Mouse (Mus musculus) cerebellum, adult 2 months (tissue): ENCODE results near the gene Traip.

ENCODE experiments used
- CTCF ChIP-seq: fragments of 200-500 bp; IDR thresholded peaks from 2 replicates; pipeline ENCODE4 v1.5.1; 2011; ENCODE audit warnings: low read depth, mild to moderate bottlenecking, control low read depth, low read length, moderate library complexity, borderline replicate concordance; ENCODE audit not compliant: insufficient read depth
- POLR2A ChIP-seq: fragments of 200-500 bp; IDR thresholded peaks from 2 replicates; pipeline ENCODE4 v1.6.1; 2011; ENCODE audit warnings: low read length, control low read depth, borderline replicate concordance; ENCODE audit not compliant: insufficient read depth

- TF ChIP-seq CTCF (no peak), POLR2A (no peak)
These were observed 35.5 kb downstream of the Traip start, which contains the start of gene Inka1 for GRCm38 (mm10) chr9:107985131-107986119.
